Mouse (Mus musculus): ENCODE data around the gene Loxl1.

Loxl1 gene

GRCm38 (mm10) chr9:58311191-58311910 is 1.6 kb downstream of the Loxl1 start:
- no peak for DNase-seq

GRCm38 (mm10) chr9:58310043-58310660 is 2.8 kb downstream of the Loxl1 start:
- DNase-seq: no peak

DNA sequence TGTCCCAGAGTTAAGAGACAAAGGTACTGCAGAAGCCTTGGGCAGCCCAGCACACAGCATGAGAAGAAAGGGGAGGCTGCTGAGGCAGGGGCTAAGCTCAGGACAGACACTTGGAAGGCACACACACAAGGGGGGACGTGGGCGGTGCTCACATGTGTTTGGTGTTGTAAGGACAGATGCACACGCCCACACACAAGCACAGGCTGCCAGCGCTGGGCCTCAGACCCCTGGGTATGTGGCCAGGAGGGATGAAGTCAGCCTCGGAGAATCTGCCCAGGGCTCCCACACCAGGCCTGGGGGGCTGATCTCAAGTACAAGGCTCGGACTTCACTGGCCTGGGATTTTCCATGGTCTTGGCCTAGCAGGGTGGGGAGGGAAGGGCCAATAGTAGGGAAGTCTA is 4.6 kb downstream of the Loxl1 start:
- DNase-seq: no peak

GRCm38 (mm10) chr9:58305686-58306085 is 7.3 kb downstream of the Loxl1 start:
- DNase-seq: no peak

- DNase-seq: no peak
Measured at GRCm38 (mm10) chr9:58303599-58304271, 9.3 kb downstream of the Loxl1 start.

- no peak for DNase-seq
Measured at GRCm38 (mm10) chr9:58303115-58303514, 9.9 kb downstream of the Loxl1 start.

GRCm38 (mm10) chr9:58299356-58299799 is 13.6 kb downstream of the Loxl1 start:
- no peak for DNase-seq

DNA sequence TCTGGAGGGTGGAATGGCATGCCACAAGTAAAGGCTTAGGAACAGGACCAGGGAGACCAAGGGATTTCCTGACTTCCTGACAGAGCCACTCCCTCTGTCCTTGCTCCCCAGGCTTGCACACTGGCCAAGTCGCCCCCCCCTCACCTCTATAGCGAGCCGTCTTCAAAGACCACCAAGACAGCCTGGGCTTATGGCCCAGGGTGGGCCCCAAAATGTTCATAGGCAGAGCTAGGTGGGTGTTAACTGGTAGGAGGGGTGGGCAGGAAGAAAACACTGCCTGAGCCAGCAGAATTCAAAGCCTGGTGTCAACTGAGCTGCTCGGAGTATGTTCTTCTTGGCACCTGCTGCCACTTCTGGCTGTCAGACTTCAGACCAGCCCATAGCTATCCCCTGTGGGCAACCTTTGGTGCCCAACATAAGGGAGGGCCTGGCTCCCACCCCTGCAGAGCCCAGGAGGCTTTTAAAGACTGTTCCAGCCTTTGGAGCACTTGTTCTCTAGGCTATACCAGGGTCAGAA is 15.0 kb downstream of the Loxl1 start:
- DNase-seq: no peak

- DNase-seq: no peak
Measured at GRCm38 (mm10) chr9:58297065-58297464, 15.9 kb downstream of the Loxl1 start.

GRCm38 (mm10) chr9:58295766-58296361 is 17.1 kb downstream of the Loxl1 start:
- DNase-seq: no peak

GRCm38 (mm10) chr9:58295345-58295744 is 17.6 kb downstream of the Loxl1 start:
- DNase-seq: no peak

GRCm38 (mm10) chr9:58294527-58294926 is 18.5 kb downstream of the Loxl1 start:
- DNase-seq: no peak

DNA sequence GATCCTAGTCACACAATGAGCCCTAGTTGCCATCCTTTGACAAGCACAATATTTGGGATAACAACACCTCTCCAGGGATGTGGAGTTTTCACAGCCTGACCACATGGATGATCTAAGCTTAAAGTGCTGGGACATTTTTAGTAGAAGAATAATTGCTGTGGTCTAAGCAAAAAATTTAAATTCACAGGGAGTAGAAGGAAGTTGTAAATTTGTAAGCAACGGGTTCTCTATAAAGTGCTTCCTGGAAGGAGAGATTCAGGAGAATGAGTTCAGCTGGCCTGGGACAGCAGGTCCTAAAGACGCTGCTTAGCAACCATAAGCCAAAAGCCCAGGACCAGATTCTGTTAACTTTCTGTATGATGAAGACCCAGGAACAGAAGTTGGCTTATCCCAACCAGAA is 23.1 kb downstream of the Loxl1 start:
- DNase-seq: no peak

DNA sequence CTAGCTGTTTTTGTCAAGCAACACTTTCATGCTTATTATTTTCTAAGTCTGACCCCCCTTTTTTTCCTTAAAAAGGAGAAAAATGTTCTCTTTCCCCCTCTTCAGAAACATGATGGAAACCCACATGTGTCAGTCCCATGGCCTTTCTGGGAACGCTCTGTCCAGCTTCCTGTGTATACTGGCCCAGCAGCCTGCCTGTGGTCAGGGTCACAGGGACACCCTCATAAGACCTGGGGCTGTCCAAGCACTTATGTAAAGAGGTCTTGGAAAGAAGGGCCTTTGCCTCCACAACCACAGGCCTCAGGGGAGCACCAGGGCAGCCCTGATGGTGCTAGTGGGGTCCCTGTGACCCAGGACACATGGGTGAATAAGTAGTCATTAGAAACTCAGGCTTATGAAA is 23.9 kb downstream of the Loxl1 start:
- no peak for DNase-seq

DNA sequence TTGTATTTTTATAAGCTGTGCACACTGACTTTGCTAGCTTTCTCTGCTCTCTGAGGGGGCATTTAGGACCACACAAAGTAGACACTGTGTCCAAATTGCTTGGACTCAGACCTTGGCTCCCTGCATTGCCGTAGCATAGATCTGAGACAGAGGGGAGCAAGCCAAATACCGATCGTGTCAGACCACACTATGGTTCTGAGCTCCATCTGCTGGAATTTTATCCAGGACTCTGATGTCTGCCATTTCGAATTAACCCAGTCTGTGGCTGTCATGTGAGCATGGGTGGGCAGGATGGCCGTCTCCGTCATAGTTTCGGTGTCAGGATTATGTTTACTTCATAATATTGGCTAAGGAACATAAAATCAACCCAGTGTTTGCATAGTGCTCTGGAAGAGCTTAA is 29.6 kb downstream of the Loxl1 start:
- no peak for DNase-seq

GRCm38 (mm10) chr9:58281597-58281996 is 31.4 kb downstream of the Loxl1 start:
- DNase-seq: peak; percentile 35 to 41

DNA sequence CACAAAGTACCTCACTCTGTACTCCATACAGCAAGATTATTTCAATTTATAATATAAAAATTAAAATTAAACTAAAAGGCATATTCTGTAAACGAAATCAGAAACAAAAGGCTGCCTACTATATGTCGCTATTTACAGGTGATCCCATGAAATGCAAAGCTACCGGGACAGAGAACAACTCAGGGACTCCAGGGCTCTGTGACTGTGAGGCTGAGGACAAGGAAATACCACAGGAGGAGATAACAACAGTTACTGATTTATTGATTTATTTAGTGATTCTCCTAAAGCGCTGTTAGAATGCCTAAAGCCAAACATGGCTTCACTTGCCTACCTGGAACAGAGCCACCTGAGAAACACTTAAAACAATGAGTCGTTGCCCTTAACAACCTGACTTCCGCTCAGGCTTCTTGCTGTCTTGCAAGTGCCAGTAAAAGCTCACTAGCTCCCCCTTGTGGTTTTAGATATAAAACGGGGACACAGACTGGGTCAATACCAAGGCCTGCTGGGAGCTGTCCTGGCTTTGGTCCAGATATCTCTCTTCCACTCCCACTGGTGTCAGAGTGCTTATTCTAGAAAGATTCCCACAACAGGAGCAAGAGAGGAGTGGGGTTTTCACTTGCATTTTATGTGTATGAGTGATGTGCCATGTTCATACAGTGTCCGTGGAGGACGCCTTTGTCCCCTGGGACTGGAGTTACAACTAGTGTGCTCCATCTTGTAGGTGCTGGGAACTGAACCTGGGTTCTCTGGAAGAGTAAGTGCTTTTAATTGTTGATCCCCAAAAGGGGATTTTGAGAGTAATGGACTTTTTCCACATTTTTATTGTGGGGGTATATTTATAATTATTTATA is 32.5 kb downstream of the Loxl1 start:
- peak; percentile 51 to 53 for DNase-seq

DNA sequence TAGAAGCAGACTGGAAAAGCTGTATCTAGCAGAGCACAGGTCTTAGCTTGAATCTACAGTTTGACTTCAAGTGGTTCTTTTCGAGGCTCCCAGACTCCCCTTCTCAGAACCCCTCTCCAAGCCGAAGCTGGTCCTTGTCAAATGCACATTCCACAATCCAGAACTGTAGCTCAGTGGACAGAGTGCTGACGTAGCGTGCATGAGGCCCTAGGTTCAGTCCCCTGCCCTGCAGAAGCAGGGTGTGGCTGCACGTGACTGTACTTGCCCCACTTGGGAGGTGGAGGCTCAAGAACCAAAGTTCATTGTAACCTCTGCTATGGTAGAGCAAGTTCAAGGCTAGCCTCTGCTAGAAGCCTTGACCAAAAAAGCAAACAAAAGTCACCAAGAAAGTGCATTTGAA is 33.2 kb downstream of the Loxl1 start:
- no peak for DNase-seq

DNA sequence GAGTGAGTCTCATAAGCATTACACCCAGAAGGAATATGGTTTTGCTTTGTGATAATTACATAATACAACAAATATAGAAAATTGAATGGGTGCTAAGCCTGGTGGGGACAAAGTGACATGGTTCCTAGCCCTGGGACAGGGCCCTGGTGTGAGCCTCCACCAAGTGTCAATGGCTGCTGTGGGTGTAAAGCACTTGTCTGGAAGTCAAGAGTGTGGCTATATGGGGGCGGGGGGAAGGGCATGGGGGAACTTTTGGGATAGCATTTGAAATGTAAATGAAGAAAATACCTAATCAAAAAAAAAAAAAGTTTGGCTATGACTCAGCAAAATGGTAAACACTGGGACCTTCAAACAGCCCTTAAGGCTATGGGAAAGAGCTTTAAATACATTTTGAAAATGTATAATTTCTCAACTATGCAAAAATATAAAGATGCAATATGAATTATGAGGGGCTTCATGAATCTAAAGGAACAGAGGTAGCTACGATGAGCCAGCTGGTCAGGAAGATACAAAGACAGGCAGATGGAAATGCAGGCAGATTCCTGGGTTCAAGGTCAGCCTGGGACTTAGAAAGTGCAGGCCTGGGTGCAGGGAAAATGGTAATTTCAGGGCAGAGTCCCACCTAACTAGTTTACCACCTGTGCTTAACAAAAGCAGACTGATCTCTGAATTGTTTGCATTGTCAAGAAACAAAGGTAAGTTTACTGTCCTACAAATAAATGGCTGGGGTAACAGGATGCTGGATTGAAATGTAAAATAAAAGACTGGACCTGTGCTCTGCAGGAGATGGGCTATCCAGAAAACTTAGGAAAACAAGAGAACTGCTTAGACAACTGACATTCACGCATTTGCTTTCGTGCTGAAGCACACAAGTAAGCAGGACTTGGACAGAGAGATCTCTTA is 33.9 kb downstream of the Loxl1 start:
- no peak for DNase-seq

GRCm38 (mm10) chr9:58278313-58278712 is 34.7 kb downstream of the Loxl1 start:
- no peak for DNase-seq

DNA sequence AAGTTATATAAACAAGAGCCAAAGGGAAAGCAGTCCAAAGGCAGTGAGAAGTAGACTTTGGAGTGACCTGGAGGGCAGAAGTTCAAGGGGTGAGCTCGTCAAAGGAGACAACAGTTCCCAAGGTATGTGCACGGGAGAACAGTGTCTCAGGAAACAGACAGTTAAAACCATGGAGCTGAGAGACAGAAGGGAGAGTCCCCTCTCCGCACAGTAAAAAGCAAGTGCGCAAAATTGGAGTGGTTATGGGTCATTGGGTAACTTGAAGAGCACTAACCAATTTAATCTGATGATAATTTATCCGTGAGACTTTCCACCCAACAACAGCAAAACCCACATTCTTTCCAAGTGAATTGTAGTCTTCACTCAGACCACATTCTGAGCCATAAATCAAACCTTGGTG is 36.6 kb downstream of the Loxl1 start:
- DNase-seq: no peak
